8 mouse cellular contexts compared by ENCODE assay signal in genomic region chr15:97248296-97248695, GRCm38 (mm10). TPM values are rescaled to one million over a fixed set of nuclear protein-coding genes. Genes with fewer than 3 reads are reported as not detected.
A peak's percentile ranks its signal among the peaks of the same experiment; 100 is the strongest.
DNase-seq lines count a peak whose midpoint lies in the region; ATAC-seq and TF ChIP-seq lines count a peak whose summit lies in the region.

No protein-coding gene starts in this region.

- H3K9me3 ChIP-seq in forebrain, embryonic 11.5 days (ENCODE audit: control insufficient read depth, low read length), result no peaks in the 10 kb centered on the region
- H3K9me3 ChIP-seq in intestine, embryonic 15.5 days, result no peaks in the 10 kb centered on the region
- H3K9me3 ChIP-seq in lung, embryonic 15.5 days, result no peaks in the 10 kb centered on the region
- H3K9me3 ChIP-seq in stomach, embryonic 15.5 days, result no peaks in the 10 kb centered on the region

- peak overlapping the region; percentile 80; the same call in 1 of the 2 replicates for H3K27ac ChIP-seq in left cerebral cortex, adult 2 months
- no peak overlapping the region for H3K27ac ChIP-seq in forebrain, embryonic 11.5 days (ENCODE audit: low read depth, low read length)
- H3K27ac ChIP-seq in intestine, embryonic 15.5 days, result no peak overlapping the region; the same call in 1 of the 2 replicates
- H3K27ac ChIP-seq in lung, embryonic 15.5 days, result peak overlapping the region; percentile 66
- H3K27ac ChIP-seq in stomach, embryonic 15.5 days, result peak overlapping the region; percentile 82; the same call in 1 of the 2 replicates

- TF ChIP-seq CTCF in left cerebral cortex, adult 2 months (IDR thresholded peaks at IDR 0.05), result no peak

- H3K27me3 ChIP-seq in forebrain, embryonic 11.5 days (ENCODE audit: control insufficient read depth, insufficient read depth, low read length), result peaks cover 3% of the 10 kb centered on the region; the same call in 1 of the 2 replicates
- H3K27me3 ChIP-seq in intestine, embryonic 15.5 days (replicated peaks), result peaks cover 11% of the 10 kb centered on the region; the same call in 1 of the 2 replicates
- H3K27me3 ChIP-seq in lung, embryonic 15.5 days, result peaks cover 17% of the 10 kb centered on the region
- H3K27me3 ChIP-seq in stomach, embryonic 15.5 days (replicated peaks), result peaks cover 10% of the 10 kb centered on the region

- no peak for ATAC-seq in forebrain, embryonic 11.5 days (replicated peaks; ENCODE audit: low FRiP score)
- ATAC-seq in intestine, embryonic 15.5 days, result no peak
- no peak for ATAC-seq in lung, embryonic 15.5 days (ENCODE audit: borderline replicate concordance, extremely low read depth, low FRiP score, low TSS enrichment)
- ATAC-seq in stomach, embryonic 15.5 days (ENCODE audit: insufficient read depth, low FRiP score, low read depth), result no peak

- DNase-seq in left cerebral cortex, adult 2 months (ENCODE audit: extremely low spot score in 1 of 2, low spot score in 2 of 2), result no peak
- DNase-seq in left cerebral cortex, adult 9 months (ENCODE audit: low spot score in 2 of 2), result no peak
- no peak for DNase-seq in forebrain, embryonic 11.5 days (ENCODE audit: low spot score)
- no peak for DNase-seq in c-Kit-positive CD71-positive TER-119-positive erythroid progenitor cells, embryonic 14.5 days (ENCODE audit: low spot score)
- no peak for DNase-seq in cerebellum, adult 9-10 months

- H3K4me2 ChIP-seq in forebrain, embryonic 11.5 days (ENCODE audit: low read depth, low read length, severe bottlenecking), result peak overlapping the region; percentile 90
- peak overlapping the region; percentile 94 for H3K4me2 ChIP-seq in intestine, embryonic 15.5 days (replicated peaks)
- H3K4me2 ChIP-seq in lung, embryonic 15.5 days, result peak overlapping the region; percentile 73
- peak overlapping the region; percentile 93 for H3K4me2 ChIP-seq in stomach, embryonic 15.5 days

- H3K4me1 ChIP-seq in forebrain, embryonic 11.5 days (replicated peaks; ENCODE audit: control insufficient read depth, insufficient read depth, low read length), result no peaks in the 10 kb centered on the region
- no peaks in the 10 kb centered on the region for H3K4me1 ChIP-seq in intestine, embryonic 15.5 days (replicated peaks)
- peaks cover 23% of the 10 kb centered on the region; the same call in 1 of the 2 replicates for H3K4me1 ChIP-seq in lung, embryonic 15.5 days
- no peaks in the 10 kb centered on the region; the same call in 1 of the 2 replicates for H3K4me1 ChIP-seq in stomach, embryonic 15.5 days

- intact Hi-C loops in left cerebral cortex, adult 2 months (cut with DNase I), result loop anchor here (5.0 kb wide), 3 partner anchors 69 to 414 kb away; no protein-coding TSS in a partner anchor

- 57% methylated on average over 8 of the region's 8 CpGs for WGBS in forebrain, embryonic 11.5 days
- 40% methylated on average over 8 of the region's 8 CpGs for WGBS in intestine, embryonic 15.5 days
- WGBS in lung, embryonic 15.5 days, result 36% methylated on average over 8 of the region's 8 CpGs
- 30% methylated on average over 8 of the region's 8 CpGs for WGBS in stomach, embryonic 15.5 days

- peak overlapping the region; percentile 80 for H3K4me3 ChIP-seq in left cerebral cortex, adult 2 months
- H3K4me3 ChIP-seq in forebrain, embryonic 11.5 days (ENCODE audit: low read depth, low read length), result peak overlapping the region; percentile 75; the same call in 1 of the 2 replicates
- H3K4me3 ChIP-seq in intestine, embryonic 15.5 days (replicated peaks), result peak overlapping the region; percentile 82
- H3K4me3 ChIP-seq in lung, embryonic 15.5 days, result peak overlapping the region; percentile 61
- H3K4me3 ChIP-seq in stomach, embryonic 15.5 days (replicated peaks), result peak overlapping the region; percentile 67

- H3K9ac ChIP-seq in forebrain, embryonic 11.5 days (ENCODE audit: low read length), result peak overlapping the region; percentile 88; the same call in 1 of the 2 replicates
- peak overlapping the region; percentile 85 for H3K9ac ChIP-seq in intestine, embryonic 15.5 days
- H3K9ac ChIP-seq in lung, embryonic 15.5 days, result peak overlapping the region; percentile 65
- 0 out of 2 replicates have a peak overlapping the region, but pooled peaks have one; percentile 84 for H3K9ac ChIP-seq in stomach, embryonic 15.5 days

- H3K36me3 ChIP-seq in forebrain, embryonic 11.5 days (ENCODE audit: control insufficient read depth, insufficient read depth, low read length), result no peaks in the 10 kb centered on the region
- H3K36me3 ChIP-seq in intestine, embryonic 15.5 days, result no peaks in the 10 kb centered on the region
- H3K36me3 ChIP-seq in lung, embryonic 15.5 days, result no peaks in the 10 kb centered on the region
- H3K36me3 ChIP-seq in stomach, embryonic 15.5 days, result no peaks in the 10 kb centered on the region

RNA-seq across cellular contexts. Expression of gene Amigo2, which starts 1.2 kb away (rescaled TPM):
- total RNA-seq in left cerebral cortex, adult 2 months (2021), result 1 to 10 TPM; 5.1 to 6.8 TPM
- polyA plus RNA-seq in forebrain, embryonic 11.5 days (2014; fragmentation: Nextera tagmentation; extraction: Ambion mirVana), result 3.4 and 4.3 TPM in 2 replicates
- polyA plus RNA-seq in intestine, embryonic 15.5 days (2015; fragmentation: Nextera tagmentation; extraction: Ambion mirVana), result 6.8 and 8.3 TPM in 2 replicates
- polyA plus RNA-seq in lung, embryonic 15.5 days (2015; fragmentation: Nextera tagmentation; extraction: Ambion mirVana), result 5.5 and 6.0 TPM in 2 replicates
- 4.7 and 5.5 TPM in 2 replicates for polyA plus RNA-seq in stomach, embryonic 15.5 days (2015; fragmentation: Nextera tagmentation; extraction: Ambion mirVana)

RNA-seq across cellular contexts. Expression of gene Pced1b, which starts 1.4 kb away (rescaled TPM):
- 1 to 10 TPM; 6.3 TPM for total RNA-seq in left cerebral cortex, adult 2 months (2021)
- polyA plus RNA-seq in forebrain, embryonic 11.5 days (2014; fragmentation: Nextera tagmentation; extraction: Ambion mirVana), result 3.9 and 5.1 TPM in 2 replicates
- 3.4 and 4.0 TPM in 2 replicates for polyA plus RNA-seq in intestine, embryonic 15.5 days (2015; fragmentation: Nextera tagmentation; extraction: Ambion mirVana)
- polyA plus RNA-seq in lung, embryonic 15.5 days (2015; fragmentation: Nextera tagmentation; extraction: Ambion mirVana), result 5.3 and 5.7 TPM in 2 replicates
- 3.0 and 3.5 TPM in 2 replicates for polyA plus RNA-seq in stomach, embryonic 15.5 days (2015; fragmentation: Nextera tagmentation; extraction: Ambion mirVana)

Comparison
In these comparisons a context has a peak if more than half of its experiments do, and no peak if none do; other contexts are left out.
1. H3K27ac ChIP-seq: peak in left cerebral cortex, adult 2 months (single experiment), lung, embryonic 15.5 days (single experiment) and stomach, embryonic 15.5 days (single experiment); none in forebrain, embryonic 11.5 days (single experiment) and intestine, embryonic 15.5 days (single experiment).
2. Peak in every context shown above with its lines, with median percentiles within 50 percentile points of each other: H3K4me3 ChIP-seq, H3K4me2 ChIP-seq and H3K9ac ChIP-seq.